Comparison of ENCODE assay signal across 8 mouse cellular contexts in the genomic region with DNA sequence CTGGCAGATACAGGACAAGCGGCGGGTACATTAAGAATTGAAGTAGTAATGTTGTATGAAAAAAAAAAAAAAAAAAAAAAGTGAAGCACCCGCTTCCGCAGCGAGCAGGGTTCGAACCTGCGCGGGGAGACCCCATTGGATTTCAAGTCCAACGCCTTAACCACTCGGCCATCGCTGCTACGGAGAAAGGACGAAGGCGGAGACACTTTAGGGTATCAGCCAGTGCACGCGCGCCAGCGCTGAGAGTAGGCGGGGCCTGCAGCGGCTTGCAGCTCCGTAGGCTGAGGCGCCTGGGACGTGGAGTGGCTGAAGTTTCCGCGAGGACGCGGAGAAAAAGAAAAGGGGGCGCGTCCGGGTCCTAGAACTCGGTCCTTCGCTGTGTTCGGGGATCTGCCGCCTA. TPM values are rescaled to one million over a fixed set of nuclear protein-coding genes. Genes with fewer than 3 reads are reported as not detected.
DNase-seq lines count a peak whose midpoint lies in the region; ATAC-seq and TF ChIP-seq lines count a peak whose summit lies in the region.

No protein-coding gene starts in this region.

- no peaks in the 10 kb centered on the region for H3K36me3 ChIP-seq in megakaryocyte, embryonic 14.5 days (replicated peaks; ENCODE audit: low read length)

- H3K4me1 ChIP-seq in cortical plate, adult 2 months (ENCODE audit: control insufficient read depth, insufficient read depth, low read length): no peaks in the 10 kb centered on the region
- H3K4me1 ChIP-seq in megakaryocyte, embryonic 14.5 days: peaks cover 22% of the 10 kb centered on the region

- H3K4me3 ChIP-seq in cortical plate, adult 2 months (ENCODE audit: insufficient read depth, low read length): peak overlapping the region; percentile 69
- H3K4me3 ChIP-seq in megakaryocyte, embryonic 14.5 days (replicated peaks): peak overlapping the region; percentile 98

- TF ChIP-seq POLR2A in cortical plate, adult 2 months (IDR thresholded peaks at IDR 0.05; ENCODE audit: extremely low read depth, insufficient read depth, low read length): no peak

- DNase-seq in gastrocnemius, adult 8-10 months (ENCODE audit: low spot score in 2 of 2): peak; percentile 96
- DNase-seq in hindlimb bud, embryonic 11.5 days (ENCODE audit: extremely low spot score, low read depth, low spot score): peak; percentile 91
- peak; percentile 94 to 100 for DNase-seq in left cerebral cortex, adult 8-10 months (ENCODE audit: low spot score in 2 of 2)
- peak; percentile 96 for DNase-seq in right cerebral cortex, postnatal 10 days (ENCODE audit: low spot score in 2 of 2)
- peak; percentile 100 for DNase-seq in urinary bladder, postnatal 25 days (ENCODE audit: low spot score)

- H3K27me3 ChIP-seq in megakaryocyte, embryonic 14.5 days (replicated peaks): no peaks in the 10 kb centered on the region

- no peak for TF ChIP-seq CTCF in cortical plate, adult 2 months (IDR thresholded peaks at IDR 0.05; ENCODE audit: extremely low read depth, insufficient read depth, low read length)

- ATAC-seq in activated CD4-positive, CD25-positive, alpha-beta regulatory T cell, adult 4 months: peak; percentile 72

- no peak overlapping the region for H3K27ac ChIP-seq in cortical plate, adult 2 months (ENCODE audit: insufficient read depth, low read length)

- no peaks in the 10 kb centered on the region for H3K9me3 ChIP-seq in megakaryocyte, embryonic 14.5 days

RNA-seq across cellular contexts. Expression of a gene that starts 0.5 kb away (rescaled TPM):
- polyA plus RNA-seq in activated CD4-positive, CD25-positive, alpha-beta regulatory T cell, adult 4 months (2017; shearing (Covaris generic)): under 1 TPM in 1 of 2 experiments, not detected in 1; 0.26 TPM
- polyA plus RNA-seq in cortical plate, adult 2 months (2012; rRNA removed): 1.0 and 1.3 TPM in 2 replicates
- total RNA-seq in gastrocnemius, adult 8-10 months (2022): 10 to 100 TPM; 21.3 to 31.5 (median 25.8) TPM
- total RNA-seq in left cerebral cortex, adult 8-10 months (2022): 1 to 10 TPM; 3.2 to 4.6 (median 4.0) TPM
- not detected in 2 replicates for polyA plus RNA-seq in megakaryocyte, embryonic 14.5 days (2012; ENCODE audit: insufficient read depth, low replicate concordance)

RNA-seq across cellular contexts. Expression of a gene that starts 7.8 kb away (rescaled TPM):
- not detected for polyA plus RNA-seq in activated CD4-positive, CD25-positive, alpha-beta regulatory T cell, adult 4 months (2017; shearing (Covaris generic))
- polyA plus RNA-seq in cortical plate, adult 2 months (2012; rRNA removed): 0.36 TPM in 1 of 2 replicates, not detected in the other
- not detected for total RNA-seq in gastrocnemius, adult 8-10 months (2022)
- not detected for total RNA-seq in left cerebral cortex, adult 8-10 months (2022)
- not detected in 2 replicates for polyA plus RNA-seq in megakaryocyte, embryonic 14.5 days (2012; ENCODE audit: insufficient read depth, low replicate concordance)

RNA-seq across cellular contexts. Expression of a gene that starts 47.1 kb away (rescaled TPM):
- polyA plus RNA-seq in activated CD4-positive, CD25-positive, alpha-beta regulatory T cell, adult 4 months (2017; shearing (Covaris generic)): 1 to 10 TPM; 5.0 to 7.5 TPM
- 14.0 and 17.8 TPM in 2 replicates for polyA plus RNA-seq in cortical plate, adult 2 months (2012; rRNA removed)
- total RNA-seq in gastrocnemius, adult 8-10 months (2022): 10 to 100 TPM; 21.3 to 22.7 (median 22.6) TPM
- 10 to 100 TPM; 25.0 to 33.4 (median 27.9) TPM for total RNA-seq in left cerebral cortex, adult 8-10 months (2022)
- polyA plus RNA-seq in megakaryocyte, embryonic 14.5 days (2012; ENCODE audit: insufficient read depth, low replicate concordance): 1.0 TPM in 1 of 2 replicates, not detected in the other

RNA-seq across cellular contexts. Expression of a gene that starts 47.9 kb away (rescaled TPM):
- polyA plus RNA-seq in activated CD4-positive, CD25-positive, alpha-beta regulatory T cell, adult 4 months (2017; shearing (Covaris generic)): 10 to 100 TPM in 1 of 2 experiments, 1 to 10 TPM in 1; 6.6 to 10.5 TPM
- polyA plus RNA-seq in cortical plate, adult 2 months (2012; rRNA removed): 10.5 and 10.8 TPM in 2 replicates
- 1 to 10 TPM; 6.8 to 8.9 (median 7.0) TPM for total RNA-seq in gastrocnemius, adult 8-10 months (2022)
- total RNA-seq in left cerebral cortex, adult 8-10 months (2022): 10 to 100 TPM; 14.2 to 16.5 (median 14.7) TPM
- 1.0 TPM in 1 of 2 replicates, not detected in the other for polyA plus RNA-seq in megakaryocyte, embryonic 14.5 days (2012; ENCODE audit: insufficient read depth, low replicate concordance)
